Mouse (Mus musculus) megakaryocyte, adult 5-6 weeks (primary cell): ENCODE measurements around the gene Zbtb14. TPM values are rescaled to one million over a fixed set of nuclear protein-coding genes. Genes with fewer than 3 reads are reported as not detected.

ENCODE experiments used
- ATAC-seq: 2 replicates; pipeline ENCODE4 v1.8.0; 2016; ENCODE audit warnings: mild to moderate bottlenecking, inconsistent platforms; ENCODE audit not compliant: poor library complexity, severe bottlenecking
- total RNA-seq, 2 experiments: library from RNA; stranded (forward) in 1 of 2; stranded (reverse) in 1 of 2; fragments of 153-499, 151-499 nt in 1 of 2; fragments of 221-1000, 200-1000 nt in 1 of 2; gene quantifications; 2 replicates each; pipeline versions ENCODE4 v1.2.3 to v1.2.4; 2015 to 2017

Gene Zbtb14
- total RNA-seq, 2 experiments from 2014 or later = 15.6 to 16.3 TPM

DNA sequence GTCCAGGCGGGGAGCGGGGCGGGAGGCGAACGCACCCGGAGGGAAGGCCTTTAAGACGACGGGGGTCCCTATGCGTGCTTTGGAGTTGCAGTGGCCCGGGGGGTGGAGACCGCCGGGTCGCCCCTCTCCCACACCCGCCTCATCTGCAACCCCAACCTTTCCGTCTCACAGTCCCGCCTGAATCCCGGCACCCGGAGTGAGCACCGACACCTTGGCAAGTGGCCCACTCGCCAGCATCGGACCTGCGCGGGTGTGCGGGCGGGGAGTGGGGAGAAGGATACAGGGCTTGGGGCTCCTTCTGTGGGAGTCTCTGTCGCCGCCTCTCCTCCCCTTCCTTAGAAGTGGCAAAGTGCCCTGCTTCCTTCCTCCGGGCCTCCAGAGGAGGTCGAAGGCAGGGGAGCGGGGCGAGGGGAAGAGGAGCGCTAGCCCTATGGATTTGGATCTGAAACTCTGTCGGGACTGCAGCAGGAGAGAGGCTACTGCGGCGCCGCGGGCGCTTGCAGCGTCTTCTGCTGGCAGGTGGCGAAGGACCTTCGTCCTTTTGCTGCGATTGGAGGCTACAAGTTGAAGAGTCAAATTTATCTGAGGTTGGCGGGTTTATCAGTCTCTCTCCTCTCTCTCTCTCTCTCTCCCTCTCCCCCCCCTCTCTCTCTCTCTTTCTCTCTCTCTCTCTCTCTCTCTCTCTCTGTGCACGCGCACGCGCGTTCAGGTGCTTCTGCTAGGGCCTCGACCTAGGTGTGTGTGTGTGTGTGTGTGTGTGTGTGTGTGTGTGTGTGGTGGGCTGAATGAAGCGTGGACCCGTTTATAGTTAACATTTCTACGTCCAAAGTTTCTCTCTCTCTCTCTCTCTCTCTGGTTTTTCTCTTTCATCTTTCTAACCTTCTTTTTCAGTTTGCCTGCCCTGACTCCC is 57.0 kb downstream of the Zbtb14 start:
- no peak for ATAC-seq

Other genes starting within 250 kb of the Zbtb14 start
- not detected in 2 replicates for gene Akain1, start 56.3 kb downstream of the Zbtb14 start, total RNA-seq (2015)
- gene Akain1, start 56.3 kb downstream of the Zbtb14 start, total RNA-seq (2017) = not detected in 2 replicates